Mouse (Mus musculus): ENCODE results near the gene St6galnac4. TPM values are rescaled to one million over a fixed set of nuclear protein-coding genes. Genes with fewer than 3 reads are reported as not detected.

Gene St6galnac4
- total RNA-seq, 2 experiments from 2014 or later: 40.6 TPM

DNA sequence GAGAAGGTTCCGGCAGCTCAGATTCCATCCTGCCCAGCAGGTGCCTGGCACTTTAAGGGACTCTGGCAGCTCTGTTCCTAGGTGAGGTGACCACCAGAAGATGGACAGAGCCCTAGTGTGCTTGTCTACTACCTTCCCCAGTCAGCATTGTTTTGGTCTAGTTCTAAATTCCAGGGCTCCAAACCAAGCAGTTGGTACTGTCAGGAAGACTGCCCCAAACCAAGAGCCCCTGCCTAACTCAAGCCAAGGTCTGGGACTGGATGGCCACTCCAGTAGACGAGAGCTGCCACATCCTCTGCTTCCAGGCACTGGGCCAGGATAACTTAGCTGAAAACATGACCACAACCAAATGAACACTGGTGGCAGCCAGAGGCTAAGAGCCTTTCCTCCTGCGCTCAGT is 18.0 kb upstream of the St6galnac4 start:
- DNase-seq (ENCODE audit: low spot score in 2 of 2): no peak

DNA sequence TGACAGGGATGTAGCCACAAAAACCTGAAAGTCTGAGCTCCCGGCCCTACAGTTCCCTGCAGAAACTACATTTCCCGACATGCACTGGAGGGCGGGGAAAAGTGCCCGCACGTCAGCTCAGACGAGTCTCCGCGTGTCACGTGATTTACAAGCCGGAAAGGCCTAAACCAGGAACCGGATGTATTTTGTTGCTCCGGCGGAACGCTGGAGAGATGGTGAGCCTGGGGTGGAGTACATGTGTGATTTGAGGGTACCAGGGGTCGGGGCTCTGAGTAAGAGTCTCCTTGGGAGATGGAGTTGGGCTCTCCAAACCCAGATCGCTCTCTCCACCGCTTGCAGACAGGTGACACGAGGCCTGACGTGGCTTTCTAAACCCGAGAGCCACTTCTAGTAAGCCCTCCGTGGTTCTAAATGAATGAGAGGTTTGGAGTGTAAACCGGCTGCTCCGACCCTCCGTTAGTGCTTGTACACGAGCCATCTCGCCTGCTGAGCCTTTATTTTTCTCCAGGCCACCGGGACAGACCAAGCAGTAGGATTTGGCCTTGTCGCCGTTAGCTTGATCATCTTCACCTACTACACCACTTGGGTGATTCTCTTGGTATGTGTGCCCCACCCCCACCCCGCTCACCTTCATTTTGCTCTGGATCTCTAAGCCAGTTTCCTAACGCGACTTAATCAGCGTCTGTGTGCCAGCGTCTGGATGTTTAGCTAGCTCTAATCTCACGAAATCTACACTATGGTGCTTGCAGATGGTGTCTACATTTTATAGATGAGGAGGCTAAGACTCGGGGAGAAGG is 16.0 kb upstream of the St6galnac4 start, which contains the start of gene Dpm2:
Gene Dpm2, plus strand, starts transcription at position 161 of the 797 bp plus-strand sequence.
- peak; percentile 89 to 92 for DNase-seq (ENCODE audit: low spot score in 2 of 2)

GRCm38 (mm10) chr2:32572196-32572595 is 14.7 kb upstream of the St6galnac4 start:
- DNase-seq (ENCODE audit: low spot score in 2 of 2): no peak

DNA sequence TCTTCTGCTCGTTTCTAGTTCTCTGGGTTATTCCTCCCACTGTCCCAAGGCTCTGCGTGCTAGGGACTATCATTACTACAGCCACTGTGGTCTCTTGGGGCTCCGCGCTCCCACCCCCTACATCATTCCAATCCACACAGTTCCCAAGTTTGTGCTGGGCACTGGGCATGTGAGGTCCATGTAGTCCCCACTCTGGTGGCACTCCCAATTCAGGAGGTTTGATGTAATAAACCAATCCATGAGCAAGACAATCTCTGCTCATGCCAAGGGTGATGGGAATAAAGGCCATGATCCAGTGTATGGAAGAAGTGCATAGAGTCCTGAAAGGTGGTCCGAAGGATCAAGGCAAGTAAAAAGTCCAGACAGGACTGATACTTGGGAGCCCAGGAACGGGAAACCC is 12.4 kb upstream of the St6galnac4 start, which contains the start of gene Pip5kl1:
Gene Pip5kl1, plus strand, starts transcription at position 301 of the 400 bp plus-strand sequence.
- DNase-seq (ENCODE audit: low spot score in 2 of 2): no peak

DNA sequence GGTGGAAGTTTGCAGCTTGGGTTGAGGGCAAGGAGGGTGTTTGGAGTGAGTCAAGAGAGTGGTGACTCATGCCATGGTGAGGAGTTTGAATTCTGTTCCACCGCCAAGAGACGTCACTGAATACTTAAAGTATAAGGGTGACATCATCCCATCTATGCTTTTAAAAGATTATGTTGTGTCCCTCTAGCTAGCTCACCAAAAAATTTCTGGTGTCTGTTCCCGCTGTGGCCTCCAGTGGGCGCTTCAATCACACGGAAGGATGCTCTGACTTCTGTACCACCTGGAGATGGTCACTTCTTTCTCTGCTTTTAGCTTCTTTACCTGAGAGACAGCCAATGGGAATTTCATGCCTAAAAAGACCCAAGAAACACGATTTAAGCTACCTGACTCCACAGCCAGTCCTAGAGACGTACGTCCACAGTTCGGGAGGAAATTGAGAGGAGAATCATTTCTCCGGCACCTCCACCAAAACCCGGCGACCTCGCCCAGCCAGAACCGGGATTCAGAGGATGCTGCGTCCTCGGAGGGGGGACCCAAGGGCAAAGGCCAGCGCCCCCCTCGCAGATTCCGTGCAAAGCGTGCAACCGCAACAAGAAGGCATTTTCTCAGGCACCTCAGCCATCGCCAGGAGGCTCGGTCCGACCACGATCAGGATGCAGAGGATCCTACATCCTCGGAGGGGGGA is 11.9 kb upstream of the St6galnac4 start:
- DNase-seq (ENCODE audit: low spot score in 2 of 2): peak; percentile 78 to 85

DNA sequence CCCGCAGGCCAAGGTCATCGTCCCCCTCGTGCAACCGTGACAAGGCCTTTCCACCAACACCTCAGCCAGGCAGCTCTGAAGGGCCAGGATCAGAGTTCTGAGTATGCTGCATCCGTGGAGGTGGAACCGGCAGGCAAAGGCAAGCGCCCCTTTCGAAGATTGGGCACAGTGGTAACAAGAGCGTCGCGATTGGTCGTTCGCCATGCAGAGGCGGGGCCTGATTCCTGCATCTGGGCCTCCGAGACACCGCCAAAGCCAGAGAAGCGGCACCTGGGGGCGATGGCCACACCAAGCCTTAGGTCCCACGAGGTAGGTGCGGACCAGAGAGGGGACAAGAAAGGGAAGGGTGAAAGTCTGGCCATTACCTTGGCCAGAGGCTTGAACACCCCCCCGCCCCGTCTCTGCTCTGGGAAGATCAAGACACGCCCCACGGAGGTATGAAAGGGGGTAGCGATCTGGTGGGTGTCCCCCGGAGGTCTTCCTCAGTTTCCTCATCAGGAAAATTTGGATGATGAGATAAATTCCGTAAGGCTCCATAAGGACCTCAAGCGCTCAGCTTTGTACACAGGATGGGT is 11.2 kb upstream of the St6galnac4 start, which contains the start of gene 9430097D07Rik:
Gene 9430097D07Rik, minus strand, starts transcription at position 99 of the 575 bp plus-strand sequence.
- DNase-seq (ENCODE audit: low spot score in 2 of 2): peak; percentile 71 to 78

GRCm38 (mm10) chr2:32576532-32576931 is 10.4 kb upstream of the St6galnac4 start:
- no peak for DNase-seq (ENCODE audit: low spot score in 2 of 2)

GRCm38 (mm10) chr2:32578146-32579046 is 8.5 kb upstream of the St6galnac4 start:
- no peak for DNase-seq (ENCODE audit: low spot score in 2 of 2)

- DNase-seq (ENCODE audit: low spot score in 2 of 2): peak; percentile 77 to 83
Measured at GRCm38 (mm10) chr2:32581450-32582095, 5.3 kb upstream of the St6galnac4 start.

GRCm38 (mm10) chr2:32582830-32583799 is 3.8 kb upstream of the St6galnac4 start:
- DNase-seq (ENCODE audit: low spot score in 2 of 2): peak; percentile 84 to 88

DNA sequence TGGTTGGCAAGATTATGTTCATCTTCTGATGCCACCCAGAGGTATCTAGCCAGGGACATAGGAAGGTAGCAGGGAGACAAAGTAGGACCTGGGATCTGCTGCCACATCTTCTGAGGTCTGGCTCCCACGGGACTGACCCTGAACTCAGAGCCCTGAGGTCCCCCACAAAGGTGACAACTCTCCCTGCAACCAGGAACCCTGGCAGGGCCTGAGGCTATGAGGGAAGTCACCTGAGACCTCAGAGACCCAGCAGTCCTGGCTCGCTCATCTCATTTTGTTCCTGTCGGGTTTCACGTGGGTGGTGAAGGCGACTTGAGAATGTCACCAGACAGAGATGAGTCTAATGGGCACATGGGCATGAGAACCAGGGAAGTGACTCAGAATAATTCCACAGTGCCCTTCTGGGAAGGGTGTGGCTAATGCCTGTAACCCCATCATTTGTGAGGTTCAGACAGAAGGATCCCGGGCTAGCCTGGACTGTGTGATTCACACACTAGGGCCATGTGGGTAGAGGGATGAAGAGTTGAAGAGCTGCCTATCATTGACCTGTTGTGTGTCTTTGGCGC is 1.7 kb upstream of the St6galnac4 start:
- no peak for DNase-seq (ENCODE audit: low spot score in 2 of 2)

DNA sequence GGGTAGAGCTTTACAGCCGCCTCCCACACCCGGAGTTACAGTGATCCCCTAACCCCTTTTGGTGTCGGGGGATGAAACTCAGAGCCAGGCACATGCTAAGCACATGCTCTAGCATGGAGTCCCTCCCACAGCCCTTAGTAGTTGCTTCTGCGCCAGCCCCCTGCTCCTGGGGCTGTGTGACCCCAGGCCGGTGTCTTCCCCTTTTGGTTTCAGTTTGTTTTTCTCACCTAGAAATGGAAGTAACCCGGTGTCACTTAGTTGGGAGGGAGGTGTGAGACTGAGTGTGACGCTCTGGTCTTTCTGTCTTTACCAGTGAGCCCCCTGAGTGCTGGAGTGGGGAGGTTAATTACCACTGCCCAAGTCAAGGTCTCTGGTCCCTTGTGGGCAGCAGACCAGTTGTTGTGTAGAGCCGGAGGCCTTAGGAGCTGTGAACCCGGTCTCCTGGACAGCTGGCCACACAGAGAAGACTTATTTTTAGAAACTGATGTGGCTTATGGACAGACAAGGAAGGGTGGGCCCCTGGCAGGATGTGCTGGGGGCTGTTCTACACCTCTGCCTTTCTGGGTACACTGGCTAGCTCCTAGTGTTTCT is 931 bp downstream of the St6galnac4 start:
- DNase-seq (ENCODE audit: low spot score in 2 of 2): no peak

DNA sequence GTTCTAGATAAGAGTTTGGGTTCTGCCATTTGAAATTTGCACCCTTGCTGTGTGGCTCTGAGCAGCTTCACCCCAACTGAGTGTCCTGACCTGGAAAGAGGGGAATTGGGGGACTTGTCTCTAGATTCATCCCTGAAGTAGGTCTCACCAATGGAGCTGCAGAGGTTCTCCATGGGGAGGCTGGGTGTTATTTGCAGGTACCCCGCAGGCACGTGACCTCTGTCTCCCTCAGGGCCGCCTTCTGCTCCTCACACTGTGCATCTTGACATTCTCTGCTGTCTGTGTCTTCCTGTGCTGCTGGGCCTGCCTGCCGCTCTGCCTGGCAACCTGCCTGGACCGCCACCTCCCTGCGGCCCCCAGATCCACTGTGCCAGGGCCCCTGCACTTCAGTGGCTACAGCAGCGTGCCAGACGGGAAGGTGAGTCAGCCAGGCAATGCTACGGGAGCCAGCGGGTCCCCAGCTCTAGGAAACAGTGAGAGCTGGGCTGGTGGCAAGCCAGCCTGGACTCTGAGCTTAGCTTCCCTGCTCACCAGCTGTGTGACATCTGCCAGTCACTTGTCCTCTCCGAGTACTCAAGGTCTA is 2.4 kb downstream of the St6galnac4 start:
- DNase-seq (ENCODE audit: low spot score in 2 of 2): peak; percentile 63 to 80

DNA sequence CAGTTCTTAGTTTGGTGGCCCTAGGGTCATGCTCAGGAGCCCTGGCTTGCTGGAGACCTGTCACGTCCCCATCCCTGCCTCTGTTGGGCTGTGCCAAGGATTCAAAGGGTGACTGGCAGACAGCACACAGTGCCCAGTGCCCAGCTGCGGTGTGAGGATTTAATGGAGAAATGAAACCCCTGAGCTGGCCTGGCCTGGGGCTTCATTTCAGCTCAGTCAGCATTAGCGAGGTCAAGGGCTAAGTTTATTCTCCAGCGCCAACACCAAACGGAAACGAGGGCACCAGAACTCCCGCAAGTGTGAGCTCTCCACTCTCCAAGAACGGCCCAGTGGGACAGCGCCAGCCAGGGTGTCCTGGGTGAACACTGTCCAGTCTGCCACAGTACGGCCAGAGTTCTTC is 3.3 kb downstream of the St6galnac4 start:
- DNase-seq (ENCODE audit: low spot score in 2 of 2): no peak

DNA sequence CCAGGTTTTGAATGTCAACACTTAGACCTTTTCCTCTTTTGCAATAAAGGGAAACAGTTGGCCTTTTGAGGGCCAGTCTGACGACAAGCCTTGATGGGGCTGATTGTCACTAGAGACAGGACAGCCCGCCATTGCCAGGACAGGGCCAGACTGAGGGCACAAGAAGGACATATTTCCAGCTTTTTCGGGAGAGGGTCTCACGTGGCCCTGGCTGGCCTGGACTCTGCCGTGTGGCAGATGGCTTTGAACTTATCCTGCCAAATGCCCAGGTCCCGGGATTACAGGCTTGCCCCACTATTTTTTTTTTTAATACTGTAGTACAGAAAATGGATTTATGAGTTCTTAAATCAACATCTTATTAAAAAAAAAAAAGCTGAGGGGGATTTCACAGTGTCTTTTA is 4.4 kb downstream of the St6galnac4 start:
- no peak for DNase-seq (ENCODE audit: low spot score in 2 of 2)

- DNase-seq (ENCODE audit: low spot score in 2 of 2): no peak
Measured at GRCm38 (mm10) chr2:32596725-32597124, 9.8 kb downstream of the St6galnac4 start.

DNA sequence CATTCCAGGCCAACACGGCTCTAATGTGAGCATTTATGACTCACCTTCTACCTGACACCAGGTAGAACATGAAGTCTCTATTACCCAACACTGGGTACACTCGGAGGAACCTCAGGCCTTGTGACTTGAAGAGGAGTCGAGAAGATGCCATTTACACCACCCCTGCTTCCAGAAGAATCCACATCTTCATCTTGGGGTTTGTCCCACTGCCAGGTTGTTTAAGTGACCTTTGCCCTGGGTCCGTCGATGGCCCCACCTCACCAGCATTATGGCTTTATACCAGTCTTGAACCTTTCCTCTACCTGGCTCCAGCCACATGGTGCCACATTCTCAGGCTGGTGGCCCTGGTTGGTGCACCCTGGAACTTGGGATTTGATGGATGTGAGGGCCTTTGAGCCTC is 10.4 kb downstream of the St6galnac4 start:
- DNase-seq (ENCODE audit: low spot score in 2 of 2): no peak

DNA sequence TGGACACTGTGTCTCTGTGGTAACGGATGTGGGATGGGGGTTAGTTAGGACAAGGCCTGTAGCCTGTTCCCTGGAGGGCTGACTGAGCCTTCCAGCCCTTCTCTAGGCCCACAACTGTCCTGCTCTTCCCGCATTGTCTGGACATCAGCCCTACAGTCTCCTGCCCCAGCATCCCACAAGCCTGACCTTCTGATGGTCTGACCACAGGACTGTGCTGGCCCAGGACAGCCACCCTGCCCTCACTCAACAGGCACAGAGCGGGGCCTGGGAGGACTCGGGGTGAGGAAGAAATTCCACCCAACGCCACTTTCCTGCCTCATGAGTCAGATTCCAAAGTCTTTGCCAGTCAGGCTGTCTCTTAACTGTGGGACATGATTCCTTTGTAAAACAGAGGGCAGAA is 10.8 kb downstream of the St6galnac4 start:
- DNase-seq (ENCODE audit: low spot score in 2 of 2): no peak
